Mouse (Mus musculus): ENCODE measurements at regions not wholly inside any gene's neighbourhood (a gene's known extent, or its start where the extent isn't known, plus 50 kb on each side); places are given as distances from the start of the nearest gene placed in this dataset.

GRCm38 (mm10) chr16:89625710-89626109, 54.7 kb upstream of the Krtap11-1 start:
- in situ Hi-C loops (cut with MboI, MseI), result no loop called here

DNA sequence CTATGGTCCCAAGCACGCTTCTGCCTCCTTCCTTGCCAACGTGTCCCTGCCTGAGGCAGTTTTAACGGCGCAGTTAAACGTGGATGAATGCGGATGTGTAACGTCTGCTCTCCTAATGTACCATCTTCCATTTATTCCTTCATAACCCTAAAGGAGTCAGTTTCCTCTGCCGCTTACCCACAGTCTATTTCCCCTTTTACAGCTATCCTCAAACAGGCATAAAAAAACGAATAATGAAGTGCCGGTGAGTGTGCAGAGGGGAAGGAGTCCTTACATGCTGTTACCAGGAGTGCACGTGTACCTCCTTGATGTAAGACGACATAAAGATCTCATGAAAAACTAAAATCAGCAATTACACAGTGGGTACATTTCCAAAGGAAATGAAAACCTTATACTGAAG, 54.3 kb upstream of the Krtap11-1 start:
- in situ Hi-C loops (cut with MboI, MseI), result no loop called here

Measured in T-helper 2 cell (primary cell).